Mouse (Mus musculus): ENCODE data around the gene Efnb2. TPM values are rescaled to one million over a fixed set of nuclear protein-coding genes. Genes with fewer than 3 reads are reported as not detected.
A peak's percentile ranks its signal among the peaks of the same experiment; 100 is the strongest.

The Efnb2 gene
- polyA plus RNA-seq, 1 experiment from 2014 or later = 6.7 TPM

GRCm38 (mm10) chr8:8649944-8650343 lies 11.1 kb downstream of the Efnb2 start:
- no peak overlapping the region for H3K9ac ChIP-seq (ENCODE audit: low read depth, low read length)
- H3K4me2 ChIP-seq (replicated peaks; ENCODE audit: low read depth) = no peak overlapping the region
- H3K4me3 ChIP-seq (ENCODE audit: low read depth, low read length) = no peak overlapping the region
- no peaks in the 10 kb centered on the region for H3K36me3 ChIP-seq (ENCODE audit: control insufficient read depth, insufficient read depth)
- H3K4me1 ChIP-seq (replicated peaks; ENCODE audit: control insufficient read depth, insufficient read depth, low read length) = peaks cover 17% of the 10 kb centered on the region
- H3K9me3 ChIP-seq (ENCODE audit: control insufficient read depth) = no peaks in the 10 kb centered on the region
- TF ChIP-seq CTCF (IDR thresholded peaks at IDR 0.05; ENCODE audit: low read depth) = no peak
- no peak overlapping the region for H3K27ac ChIP-seq (ENCODE audit: low read depth, low read length)
- no peaks in the 10 kb centered on the region for H3K27me3 ChIP-seq (replicated peaks; ENCODE audit: control insufficient read depth, insufficient read depth, low read length)
- 77% methylated on average over 8 of the region's 8 CpGs for whole genome bisulfite sequencing
- no peak for ATAC-seq

- 71% methylated on average over 3 of the region's 3 CpGs for WGBS
- peaks cover 17% of the 10 kb centered on the region for H3K4me1 ChIP-seq (replicated peaks; ENCODE audit: control insufficient read depth, insufficient read depth, low read length)
- no peaks in the 10 kb centered on the region for H3K9me3 ChIP-seq (ENCODE audit: control insufficient read depth)
- no peak for TF ChIP-seq CTCF (IDR thresholded peaks at IDR 0.05; ENCODE audit: low read depth)
- H3K36me3 ChIP-seq (ENCODE audit: control insufficient read depth, insufficient read depth) = no peaks in the 10 kb centered on the region
- no peak overlapping the region for H3K9ac ChIP-seq (ENCODE audit: low read depth, low read length)
- no peak overlapping the region for H3K4me3 ChIP-seq (ENCODE audit: low read depth, low read length)
- H3K27ac ChIP-seq (ENCODE audit: low read depth, low read length) = 0 out of 2 replicates have a peak overlapping the region, but pooled peaks have one; percentile 35
- ATAC-seq = no peak
- H3K27me3 ChIP-seq (replicated peaks; ENCODE audit: control insufficient read depth, insufficient read depth, low read length) = no peaks in the 10 kb centered on the region
- no peak overlapping the region for H3K4me2 ChIP-seq (replicated peaks; ENCODE audit: low read depth)
Observed at GRCm38 (mm10) chr8:8649536-8649935, 11.5 kb downstream of the Efnb2 start.

- Histone ChIP-seq H3K27me3 (replicated peaks; ENCODE audit: control insufficient read depth, insufficient read depth, low read length) (no peaks in the 10 kb centered on the region), H3K36me3 (ENCODE audit: control insufficient read depth, insufficient read depth) (no peaks in the 10 kb centered on the region), H3K9me3 (ENCODE audit: control insufficient read depth) (no peaks in the 10 kb centered on the region), H3K4me3 (ENCODE audit: low read depth, low read length) (no peak overlapping the region), H3K4me1 (replicated peaks; ENCODE audit: control insufficient read depth, insufficient read depth, low read length) (peaks cover 13% of the 10 kb centered on the region), H3K4me2 (replicated peaks; ENCODE audit: low read depth) (no peak overlapping the region), H3K27ac (ENCODE audit: low read depth, low read length) (no peak overlapping the region), H3K9ac (ENCODE audit: low read depth, low read length) (no peak overlapping the region)
- TF ChIP-seq CTCF (IDR thresholded peaks at IDR 0.05; ENCODE audit: low read depth) = no peak
- WGBS = 49% methylated on average over 7 of the region's 7 CpGs
- peak; percentile 31; the same call in 1 of the 2 replicates for ATAC-seq
Observed at GRCm38 (mm10) chr8:8648686-8649085, 12.4 kb downstream of the Efnb2 start.

GRCm38 (mm10) chr8:8647824-8648223 lies 13.2 kb downstream of the Efnb2 start:
- Histone ChIP-seq H3K27me3 (replicated peaks; ENCODE audit: control insufficient read depth, insufficient read depth, low read length) (no peaks in the 10 kb centered on the region), H3K9me3 (ENCODE audit: control insufficient read depth) (no peaks in the 10 kb centered on the region), H3K36me3 (ENCODE audit: control insufficient read depth, insufficient read depth) (no peaks in the 10 kb centered on the region), H3K4me3 (ENCODE audit: low read depth, low read length) (no peak overlapping the region), H3K9ac (ENCODE audit: low read depth, low read length) (no peak overlapping the region), H3K4me2 (replicated peaks; ENCODE audit: low read depth) (no peak overlapping the region), H3K4me1 (replicated peaks; ENCODE audit: control insufficient read depth, insufficient read depth, low read length) (peaks cover 13% of the 10 kb centered on the region), H3K27ac (ENCODE audit: low read depth, low read length) (no peak overlapping the region)
- no peak for TF ChIP-seq CTCF (IDR thresholded peaks at IDR 0.05; ENCODE audit: low read depth)
- no peak for ATAC-seq
- 58% methylated on average over 7 of the region's 7 CpGs for WGBS

- no peak overlapping the region for H3K4me2 ChIP-seq (replicated peaks; ENCODE audit: low read depth)
Observed at GRCm38 (mm10) chr8:8647319-8647718, 13.7 kb downstream of the Efnb2 start.

GRCm38 (mm10) chr8:8644160-8644915 lies 16.7 kb downstream of the Efnb2 start:
- 77% methylated on average over 11 of the region's 11 CpGs for WGBS
- no peaks in the 10 kb centered on the region for H3K27me3 ChIP-seq (replicated peaks; ENCODE audit: control insufficient read depth, insufficient read depth, low read length)
- no peak for TF ChIP-seq CTCF (IDR thresholded peaks at IDR 0.05; ENCODE audit: low read depth)
- H3K27ac ChIP-seq (ENCODE audit: low read depth, low read length) = no peak overlapping the region
- no peaks in the 10 kb centered on the region for H3K9me3 ChIP-seq (ENCODE audit: control insufficient read depth)
- peaks cover 11% of the 10 kb centered on the region for H3K4me1 ChIP-seq (replicated peaks; ENCODE audit: control insufficient read depth, insufficient read depth, low read length)
- H3K4me2 ChIP-seq (replicated peaks; ENCODE audit: low read depth) = no peak overlapping the region
- no peak for ATAC-seq
- no peak overlapping the region for H3K9ac ChIP-seq (ENCODE audit: low read depth, low read length)
- H3K4me3 ChIP-seq (ENCODE audit: low read depth, low read length) = no peak overlapping the region
- no peaks in the 10 kb centered on the region; the same call in 1 of the 2 replicates for H3K36me3 ChIP-seq (ENCODE audit: control insufficient read depth, insufficient read depth)

More at GRCm38 (mm10) chr8:8647319-8647718, 13.7 kb downstream of the Efnb2 start:
- Histone ChIP-seq H3K4me3 (ENCODE audit: low read depth, low read length) (no peak overlapping the region), H3K9ac (ENCODE audit: low read depth, low read length) (no peak overlapping the region), H3K27ac (ENCODE audit: low read depth, low read length) (no peak overlapping the region), H3K9me3 (ENCODE audit: control insufficient read depth) (no peaks in the 10 kb centered on the region), H3K4me1 (replicated peaks; ENCODE audit: control insufficient read depth, insufficient read depth, low read length) (peaks cover 13% of the 10 kb centered on the region), H3K27me3 (replicated peaks; ENCODE audit: control insufficient read depth, insufficient read depth, low read length) (no peaks in the 10 kb centered on the region), H3K36me3 (ENCODE audit: control insufficient read depth, insufficient read depth) (no peaks in the 10 kb centered on the region)
- no peak for ATAC-seq
- TF ChIP-seq CTCF (IDR thresholded peaks at IDR 0.05; ENCODE audit: low read depth) = peak; percentile 57
- WGBS = 60% methylated on average over 3 of the region's 3 CpGs
